Mouse (Mus musculus): Measurements from ENCODE around the gene Gm26566. TPM values are rescaled to one million over a fixed set of nuclear protein-coding genes. Genes with fewer than 3 reads are reported as not detected.
"Not testable (repeated sequence)": the region's sequence is repeated elsewhere in the genome, so short reads cannot be mapped to it uniquely, and the experiment has no call there.

The Gm26566 gene
- total and polyA plus RNA-seq, 2 experiments from 2014 or later = 0.52 to 0.69 TPM

- H3K27ac ChIP-seq (ENCODE audit: low read depth) = peak overlapping the region; percentile 61; the same call in 1 of the 2 replicates
- H3K4me3 ChIP-seq (ENCODE audit: low read depth, low read length) = peak overlapping the region; percentile 27
- WGBS = 3% methylated on average over 22 of the region's 42 CpGs
- H3K4me2 ChIP-seq (ENCODE audit: low read depth, low read length) = peak overlapping the region; percentile 28; the same call in 1 of the 2 replicates
- H3K4me1 ChIP-seq (ENCODE audit: control insufficient read depth, insufficient read depth); H3K36me3 ChIP-seq (replicated peaks; ENCODE audit: control insufficient read depth, insufficient read depth, low read length); H3K9ac ChIP-seq (replicated peaks; ENCODE audit: low read depth, low read length); ATAC-seq (ENCODE audit: insufficient read depth, low read depth); H3K9me3 ChIP-seq (replicated peaks; ENCODE audit: control insufficient read depth, low read length); H3K27me3 ChIP-seq (ENCODE audit: control insufficient read depth, insufficient read depth, low read length): not testable (repeated sequence)
- DNase-seq (ENCODE audit: low spot score) = peak; percentile 88
- peak; percentile 49 for TF ChIP-seq CTCF (IDR thresholded peaks at IDR 0.05; ENCODE audit: low read depth)
These were observed 41.9 kb downstream of the Gm26566 start for GRCm38 (mm10) chr4:88763384-88764018.

Other genes starting within 250 kb of the Gm26566 start
Only the 30 nearest of the 32 such genes appear.
- not detected in 2 replicates for gene Ifna14, start 150.0 kb upstream of the Gm26566 start, total RNA-seq (2014; rRNA removed; ENCODE audit: low replicate concordance)
- not detected in 2 replicates for gene Ifna14, start 150.0 kb upstream of the Gm26566 start, polyA plus RNA-seq (2015; fragmentation: Nextera tagmentation; extraction: Ambion mirVana)
- not detected in 2 replicates for gene Ifna9, start 129.4 kb upstream of the Gm26566 start, total RNA-seq (2014; rRNA removed; ENCODE audit: low replicate concordance)
- not detected in 2 replicates for gene Ifna9, start 129.4 kb upstream of the Gm26566 start, polyA plus RNA-seq (2015; fragmentation: Nextera tagmentation; extraction: Ambion mirVana)
- not detected in 2 replicates for gene Ifna12, start 118.4 kb upstream of the Gm26566 start, total RNA-seq (2014; rRNA removed; ENCODE audit: low replicate concordance)
- not detected in 2 replicates for gene Ifna12, start 118.4 kb upstream of the Gm26566 start, polyA plus RNA-seq (2015; fragmentation: Nextera tagmentation; extraction: Ambion mirVana)
- gene C87499, start 87.4 kb upstream of the Gm26566 start, total RNA-seq (2014; rRNA removed; ENCODE audit: low replicate concordance) = not detected in 2 replicates
- not detected in 2 replicates for gene C87499, start 87.4 kb upstream of the Gm26566 start, polyA plus RNA-seq (2015; fragmentation: Nextera tagmentation; extraction: Ambion mirVana)
- gene Ifna13, start 77.3 kb upstream of the Gm26566 start, total RNA-seq (2014; rRNA removed; ENCODE audit: low replicate concordance) = not detected in 2 replicates
- gene Ifna13, start 77.3 kb upstream of the Gm26566 start, polyA plus RNA-seq (2015; fragmentation: Nextera tagmentation; extraction: Ambion mirVana) = not detected in 2 replicates
- gene Ifna16, start 44.9 kb upstream of the Gm26566 start, total RNA-seq (2014; rRNA removed; ENCODE audit: low replicate concordance) = not detected in 2 replicates
- gene Ifna16, start 44.9 kb upstream of the Gm26566 start, polyA plus RNA-seq (2015; fragmentation: Nextera tagmentation; extraction: Ambion mirVana) = not detected in 2 replicates
- gene Ifna2, start 37.9 kb upstream of the Gm26566 start, total RNA-seq (2014; rRNA removed; ENCODE audit: low replicate concordance) = not detected in 2 replicates
- gene Ifna2, start 37.9 kb upstream of the Gm26566 start, polyA plus RNA-seq (2015; fragmentation: Nextera tagmentation; extraction: Ambion mirVana) = not detected in 2 replicates
- not detected in 2 replicates for gene Ifnab, start 30.4 kb upstream of the Gm26566 start, total RNA-seq (2014; rRNA removed; ENCODE audit: low replicate concordance)
- not detected in 2 replicates for gene Ifnab, start 30.4 kb upstream of the Gm26566 start, polyA plus RNA-seq (2015; fragmentation: Nextera tagmentation; extraction: Ambion mirVana)
- gene Klhl9, start 660 bp downstream of the Gm26566 start, total RNA-seq (2014; rRNA removed; ENCODE audit: low replicate concordance) = 115 and 134 TPM in 2 replicates
- gene Klhl9, start 660 bp downstream of the Gm26566 start, polyA plus RNA-seq (2015; fragmentation: Nextera tagmentation; extraction: Ambion mirVana) = 65.9 and 66.7 TPM in 2 replicates
- gene Gm13271, start 33.1 kb downstream of the Gm26566 start, total RNA-seq (2014; rRNA removed; ENCODE audit: low replicate concordance) = not detected in 2 replicates
- gene Gm13271, start 33.1 kb downstream of the Gm26566 start, polyA plus RNA-seq (2015; fragmentation: Nextera tagmentation; extraction: Ambion mirVana) = not detected in 2 replicates
- gene Gm13283, start 38.3 kb downstream of the Gm26566 start, total RNA-seq (2014; rRNA removed; ENCODE audit: low replicate concordance) = not detected in 2 replicates
- 0.25 and 0.46 TPM in 2 replicates for gene Gm13283, start 38.3 kb downstream of the Gm26566 start, polyA plus RNA-seq (2015; fragmentation: Nextera tagmentation; extraction: Ambion mirVana)
- not detected in 2 replicates for gene Gm13290, start 52.0 kb downstream of the Gm26566 start, total RNA-seq (2014; rRNA removed; ENCODE audit: low replicate concordance)
- 0.20 TPM in 1 of 2 replicates, not detected in the other for gene Gm13290, start 52.0 kb downstream of the Gm26566 start, polyA plus RNA-seq (2015; fragmentation: Nextera tagmentation; extraction: Ambion mirVana)
- not detected in 2 replicates for gene Gm13289, start 55.1 kb downstream of the Gm26566 start, total RNA-seq (2014; rRNA removed; ENCODE audit: low replicate concordance)
- not detected in 2 replicates for gene Gm13289, start 55.1 kb downstream of the Gm26566 start, polyA plus RNA-seq (2015; fragmentation: Nextera tagmentation; extraction: Ambion mirVana)
- not detected in 2 replicates for gene Gm13272, start 58.0 kb downstream of the Gm26566 start, total RNA-seq (2014; rRNA removed; ENCODE audit: low replicate concordance)
- not detected in 2 replicates for gene Gm13272, start 58.0 kb downstream of the Gm26566 start, polyA plus RNA-seq (2015; fragmentation: Nextera tagmentation; extraction: Ambion mirVana)
- not detected in 2 replicates for gene Ifnz, start 60.3 kb downstream of the Gm26566 start, total RNA-seq (2014; rRNA removed; ENCODE audit: low replicate concordance)
- gene Ifnz, start 60.3 kb downstream of the Gm26566 start, polyA plus RNA-seq (2015; fragmentation: Nextera tagmentation; extraction: Ambion mirVana) = 0.22 and 0.41 TPM in 2 replicates
- gene Gm13276, start 63.9 kb downstream of the Gm26566 start, total RNA-seq (2014; rRNA removed; ENCODE audit: low replicate concordance) = not detected in 2 replicates
- not detected in 2 replicates for gene Gm13276, start 63.9 kb downstream of the Gm26566 start, polyA plus RNA-seq (2015; fragmentation: Nextera tagmentation; extraction: Ambion mirVana)
- gene Gm13277, start 66.8 kb downstream of the Gm26566 start, total RNA-seq (2014; rRNA removed; ENCODE audit: low replicate concordance) = not detected in 2 replicates
- not detected in 2 replicates for gene Gm13277, start 66.8 kb downstream of the Gm26566 start, polyA plus RNA-seq (2015; fragmentation: Nextera tagmentation; extraction: Ambion mirVana)
- gene Gm13278, start 69.7 kb downstream of the Gm26566 start, total RNA-seq (2014; rRNA removed; ENCODE audit: low replicate concordance) = not detected in 2 replicates
- not detected in 2 replicates for gene Gm13278, start 69.7 kb downstream of the Gm26566 start, polyA plus RNA-seq (2015; fragmentation: Nextera tagmentation; extraction: Ambion mirVana)
- not detected in 2 replicates for gene Gm13275, start 72.7 kb downstream of the Gm26566 start, total RNA-seq (2014; rRNA removed; ENCODE audit: low replicate concordance)
- not detected in 2 replicates for gene Gm13275, start 72.7 kb downstream of the Gm26566 start, polyA plus RNA-seq (2015; fragmentation: Nextera tagmentation; extraction: Ambion mirVana)
- not detected in 2 replicates for gene Gm13279, start 75.6 kb downstream of the Gm26566 start, total RNA-seq (2014; rRNA removed; ENCODE audit: low replicate concordance)
- gene Gm13279, start 75.6 kb downstream of the Gm26566 start, polyA plus RNA-seq (2015; fragmentation: Nextera tagmentation; extraction: Ambion mirVana) = not detected in 2 replicates
- 0.50 and 0.66 TPM in 2 replicates for gene Gm13285, start 77.9 kb downstream of the Gm26566 start, total RNA-seq (2014; rRNA removed; ENCODE audit: low replicate concordance)
- 0.78 and 0.85 TPM in 2 replicates for gene Gm13285, start 77.9 kb downstream of the Gm26566 start, polyA plus RNA-seq (2015; fragmentation: Nextera tagmentation; extraction: Ambion mirVana)
- not detected in 2 replicates for gene Gm13287, start 81.4 kb downstream of the Gm26566 start, total RNA-seq (2014; rRNA removed; ENCODE audit: low replicate concordance)
- gene Gm13287, start 81.4 kb downstream of the Gm26566 start, polyA plus RNA-seq (2015; fragmentation: Nextera tagmentation; extraction: Ambion mirVana) = not detected in 2 replicates
- gene Gm13288, start 83.7 kb downstream of the Gm26566 start, total RNA-seq (2014; rRNA removed; ENCODE audit: low replicate concordance) = not detected in 2 replicates
- gene Gm13288, start 83.7 kb downstream of the Gm26566 start, polyA plus RNA-seq (2015; fragmentation: Nextera tagmentation; extraction: Ambion mirVana) = not detected in 2 replicates
- gene Ifna7, start 94.4 kb downstream of the Gm26566 start, total RNA-seq (2014; rRNA removed; ENCODE audit: low replicate concordance) = not detected in 2 replicates
- gene Ifna7, start 94.4 kb downstream of the Gm26566 start, polyA plus RNA-seq (2015; fragmentation: Nextera tagmentation; extraction: Ambion mirVana) = not detected in 2 replicates
- gene Ifna11, start 98.2 kb downstream of the Gm26566 start, total RNA-seq (2014; rRNA removed; ENCODE audit: low replicate concordance) = not detected in 2 replicates
- gene Ifna11, start 98.2 kb downstream of the Gm26566 start, polyA plus RNA-seq (2015; fragmentation: Nextera tagmentation; extraction: Ambion mirVana) = not detected in 2 replicates
- not detected in 2 replicates for gene Ifna6, start 105.6 kb downstream of the Gm26566 start, total RNA-seq (2014; rRNA removed; ENCODE audit: low replicate concordance)
- not detected in 2 replicates for gene Ifna6, start 105.6 kb downstream of the Gm26566 start, polyA plus RNA-seq (2015; fragmentation: Nextera tagmentation; extraction: Ambion mirVana)
- gene Ifna5, start 113.7 kb downstream of the Gm26566 start, total RNA-seq (2014; rRNA removed; ENCODE audit: low replicate concordance) = not detected in 2 replicates
- gene Ifna5, start 113.7 kb downstream of the Gm26566 start, polyA plus RNA-seq (2015; fragmentation: Nextera tagmentation; extraction: Ambion mirVana) = not detected in 2 replicates
- not detected in 2 replicates for gene Ifna4, start 120.1 kb downstream of the Gm26566 start, total RNA-seq (2014; rRNA removed; ENCODE audit: low replicate concordance)
- not detected in 2 replicates for gene Ifna4, start 120.1 kb downstream of the Gm26566 start, polyA plus RNA-seq (2015; fragmentation: Nextera tagmentation; extraction: Ambion mirVana)
- gene Ifna1, start 128.3 kb downstream of the Gm26566 start, total RNA-seq (2014; rRNA removed; ENCODE audit: low replicate concordance) = not detected in 2 replicates
- gene Ifna1, start 128.3 kb downstream of the Gm26566 start, polyA plus RNA-seq (2015; fragmentation: Nextera tagmentation; extraction: Ambion mirVana) = not detected in 2 replicates
- not detected in 2 replicates for gene Ifne, start 158.4 kb downstream of the Gm26566 start, total RNA-seq (2014; rRNA removed; ENCODE audit: low replicate concordance)
- not detected in 2 replicates for gene Ifne, start 158.4 kb downstream of the Gm26566 start, polyA plus RNA-seq (2015; fragmentation: Nextera tagmentation; extraction: Ambion mirVana)

All from heart, postnatal 0 days (tissue).